Mouse (Mus musculus): ENCODE measurements at regions not wholly inside any gene's neighbourhood (a gene's known extent, or its start where the extent isn't known, plus 50 kb on each side); places are given as distances from the start of the nearest gene placed in this dataset.

GRCm38 (mm10) chr14:103932170-103932569 lies 88.0 kb upstream of the Ednrb start:
- DNase-seq (ENCODE audit: low read depth), result no peak

GRCm38 (mm10) chr14:103929734-103930364 lies 85.6 kb upstream of the Ednrb start:
- no peak for DNase-seq (ENCODE audit: low read depth)

- no peak for DNase-seq (ENCODE audit: low read depth)
Observed at GRCm38 (mm10) chr14:103929155-103929729, 85.0 kb upstream of the Ednrb start.

GRCm38 (mm10) chr14:103920169-103920568 lies 76.0 kb upstream of the Ednrb start:
- peak; percentile 33 for DNase-seq (ENCODE audit: low read depth)

GRCm38 (mm10) chr14:103919380-103919779 lies 75.2 kb upstream of the Ednrb start:
- no peak for DNase-seq (ENCODE audit: low read depth)

- no peak for DNase-seq (ENCODE audit: low read depth)
Observed at GRCm38 (mm10) chr14:103913453-103913852, 69.3 kb upstream of the Ednrb start.

GRCm38 (mm10) chr14:103911707-103912106 lies 67.5 kb upstream of the Ednrb start:
- no peak for DNase-seq (ENCODE audit: low read depth)

- no peak for DNase-seq (ENCODE audit: low read depth)
Observed at GRCm38 (mm10) chr14:103911280-103911679, 67.1 kb upstream of the Ednrb start.

- DNase-seq (ENCODE audit: low read depth), result no peak
Observed at GRCm38 (mm10) chr14:103906417-103907070, 62.3 kb upstream of the Ednrb start.

- no peak for DNase-seq (ENCODE audit: low read depth)
Observed at GRCm38 (mm10) chr14:103900817-103901216, 56.6 kb upstream of the Ednrb start.

GRCm38 (mm10) chr14:103899111-103899814 lies 55.1 kb upstream of the Ednrb start:
- no peak for DNase-seq (ENCODE audit: low read depth)

- DNase-seq (ENCODE audit: low read depth), result peak; percentile 34
Observed at GRCm38 (mm10) chr14:103898689-103899088, 54.5 kb upstream of the Ednrb start.

GRCm38 (mm10) chr14:103895261-103895660 lies 51.1 kb upstream of the Ednrb start:
- DNase-seq (ENCODE audit: low read depth), result no peak

All from c-Kit-positive CD71-negative TER-119-negative erythroid progenitor cells, embryonic 14.5 days (primary cell).